Mouse (Mus musculus) central nervous system, embryonic 11.5 days (tissue): Measurements from ENCODE around the gene Zbed5. TPM values are rescaled to one million over a fixed set of nuclear protein-coding genes. Genes with fewer than 3 reads are reported as not detected.

Source experiments
- polyA plus RNA-seq: library from polyadenylated mRNA; depleted of rRNA; stranded (reverse); fragments of >200 nt; gene quantifications from 2 replicates; pipeline ENCODE4 v1.2.3, GENCODE M21; 2012; rRNA removed

Gene Zbed5
- polyA plus RNA-seq, result 5.5 and 9.3 TPM in 2 replicates

DNA sequence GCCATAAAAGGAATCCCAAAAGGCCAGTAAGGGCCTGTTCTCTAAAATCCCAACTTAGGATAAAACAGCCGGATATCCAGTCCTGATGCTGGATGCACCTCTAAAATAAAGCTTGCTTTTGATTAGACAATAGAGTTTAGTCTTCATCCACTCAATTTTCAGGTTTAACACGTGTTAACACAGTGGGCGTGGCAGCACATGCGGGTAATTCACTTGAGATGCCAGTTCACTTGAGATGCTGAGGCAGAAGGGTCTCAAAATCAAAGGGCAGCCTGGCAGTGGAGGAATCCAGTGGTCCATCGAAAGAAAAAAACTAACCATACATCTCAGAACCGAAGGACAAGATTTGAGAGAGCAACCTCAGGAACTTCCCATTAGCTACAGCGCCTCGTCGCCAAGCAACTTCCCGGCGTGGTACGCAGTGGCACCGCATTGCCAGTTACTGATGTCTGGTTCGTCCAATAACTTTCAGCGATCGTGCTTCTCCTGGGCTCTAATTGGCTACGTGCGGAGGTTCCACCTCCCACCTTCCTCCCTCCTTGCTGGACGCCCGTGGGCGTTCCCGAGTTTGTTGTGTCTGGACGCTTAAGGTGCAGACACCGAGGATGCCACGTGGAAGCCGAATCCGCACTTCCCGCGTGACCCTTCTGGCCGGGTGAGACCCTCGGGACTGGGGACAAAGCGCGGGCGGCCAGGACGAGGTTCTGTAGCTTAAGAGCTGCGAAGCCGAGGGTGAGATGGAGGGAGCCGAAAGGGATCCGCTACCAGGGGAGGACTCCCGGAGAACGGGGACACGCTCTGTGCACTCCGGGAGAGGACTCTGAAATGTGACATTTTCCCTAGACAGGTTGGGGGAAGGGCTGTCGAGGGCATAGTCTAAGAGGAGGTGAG is at the start of gene Zbed5:
TSS of gene Zbed5 (plus strand) at position 526 of the 891 bp plus-strand sequence.

GRCm38 (mm10) chr5:129846752-129847557 is 48.6 kb upstream of the Zbed5 start, which contains the start of gene Sumf2:
Sumf2 (plus strand) TSS chr5:129846986.

DNA sequence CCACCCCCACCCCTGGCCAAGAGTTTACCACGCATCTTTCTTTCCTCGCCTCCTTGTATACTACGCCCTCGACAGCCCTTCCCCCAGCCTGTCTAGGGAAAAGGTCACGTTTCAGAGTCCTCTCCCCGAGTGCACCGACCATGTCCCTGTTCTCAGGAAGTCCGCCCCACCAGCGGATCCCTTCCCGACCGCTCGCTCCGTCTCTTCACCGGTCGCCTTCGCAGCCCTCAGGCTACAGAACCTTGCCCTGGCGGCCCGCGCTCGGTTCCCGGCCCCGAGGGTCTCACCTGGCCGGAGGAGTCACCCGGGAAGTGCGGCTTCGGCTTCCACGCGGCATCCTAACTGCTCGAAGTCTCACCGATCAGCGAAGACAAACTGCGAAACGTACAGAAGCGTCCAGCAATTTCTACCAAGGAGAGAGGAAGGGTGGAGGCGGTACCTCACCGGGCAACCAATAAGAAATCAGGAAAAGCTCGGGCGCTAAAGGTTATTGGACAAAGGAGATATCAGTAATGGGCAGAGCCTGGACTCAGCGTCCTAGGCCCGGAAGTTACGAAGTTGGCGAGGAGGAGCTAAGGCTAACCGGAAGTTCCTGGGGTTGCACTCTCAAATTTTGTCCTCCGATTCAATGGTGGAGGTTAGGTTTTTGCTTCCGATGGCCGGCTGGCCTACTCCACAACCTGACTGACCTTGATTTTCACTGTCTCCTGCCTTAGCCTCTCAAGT is 8.4 kb upstream of the Zbed5 start, which contains the start of gene Chchd2:
TSS of gene Chchd2 (minus strand) at position 560 of the 726 bp plus-strand sequence.

GRCm38 (mm10) chr5:129898449-129898848 is 2.9 kb downstream of the Zbed5 start, which contains the start of gene Phkg1:
Phkg1 (minus strand) TSS chr5:129898549.

GRCm38 (mm10) chr5:129908242-129908965 is 12.9 kb downstream of the Zbed5 start, which contains the start of gene Nupr1l:
Nupr1l (plus strand) TSS chr5:129908540.

GRCm38 (mm10) chr5:129941495-129942045 is 46.0 kb downstream of the Zbed5 start, which contains the start of gene Vkorc1l1:
Vkorc1l1 (plus strand) TSS chr5:129941970.

Other genes starting within 250 kb of the Zbed5 start
- gene Zfp11, start 225.6 kb upstream of the Zbed5 start, polyA plus RNA-seq, result 3.2 and 6.1 TPM in 2 replicates
- not detected in 2 replicates for gene Sept14, start 187.2 kb upstream of the Zbed5 start, polyA plus RNA-seq
- 95.9 and 127 TPM in 2 replicates for gene Mrps17, start 180.2 kb upstream of the Zbed5 start, polyA plus RNA-seq
- 41.6 and 65.7 TPM in 2 replicates for gene Nipsnap2, start 170.7 kb upstream of the Zbed5 start, polyA plus RNA-seq
- 17.9 and 22.6 TPM in 2 replicates for gene Psph, start 108.3 kb upstream of the Zbed5 start, polyA plus RNA-seq
- gene Sumf2, start 48.7 kb upstream of the Zbed5 start, polyA plus RNA-seq, result 36.9 and 41.2 TPM in 2 replicates
- 620 and 774 TPM in 2 replicates for gene Chchd2, start 8.3 kb upstream of the Zbed5 start, polyA plus RNA-seq
- 0.10 and 0.15 TPM in 2 replicates for gene Phkg1, start 2.8 kb downstream of the Zbed5 start, polyA plus RNA-seq
- 3.0 and 4.3 TPM in 2 replicates for gene Nupr1l, start 12.8 kb downstream of the Zbed5 start, polyA plus RNA-seq
- gene Vkorc1l1, start 46.2 kb downstream of the Zbed5 start, polyA plus RNA-seq, result 21.3 and 36.1 TPM in 2 replicates
- gene Gusb, start 107.3 kb downstream of the Zbed5 start, polyA plus RNA-seq, result 18.3 and 26.6 TPM in 2 replicates
- 17.5 and 20.5 TPM in 2 replicates for gene Asl, start 133.5 kb downstream of the Zbed5 start, polyA plus RNA-seq
- 46.3 and 53.2 TPM in 2 replicates for gene Crcp, start 133.6 kb downstream of the Zbed5 start, polyA plus RNA-seq
- gene Tpst1, start 177.6 kb downstream of the Zbed5 start, polyA plus RNA-seq, result 25.8 and 37.6 TPM in 2 replicates
- gene Kctd7, start 249.1 kb downstream of the Zbed5 start, polyA plus RNA-seq, result 3.8 and 4.8 TPM in 2 replicates